Mouse (Mus musculus) olfactory bulb, adult 2 months (tissue): ENCODE data around the gene Itga6. TPM values are rescaled to one million over a fixed set of nuclear protein-coding genes. Genes with fewer than 3 reads are reported as not detected.

Experiments used
- H3K27ac ChIP-seq: fragments of 200-500 bp; 2 replicates; pipeline ENCODE4 v1.5.1; 2012; ENCODE audit warnings: low read depth, low read length; ENCODE audit not compliant: insufficient read depth
- H3K4me1 ChIP-seq: fragments of 200-500 bp; 2 replicates; pipeline ENCODE4 v1.6.1; 2012; ENCODE audit warnings: low read length; ENCODE audit not compliant: control insufficient read depth, insufficient read depth
- H3K4me3 ChIP-seq: fragments of 200-500 bp; 2 replicates; pipeline ENCODE4 v1.5.1; 2012; ENCODE audit warnings: mild to moderate bottlenecking, low read depth, low read length, moderate library complexity; ENCODE audit not compliant: insufficient read depth
- CTCF ChIP-seq: fragments of 200-500 bp; IDR thresholded peaks from 2 replicates; pipeline ENCODE4 v1.5.1; 2012; ENCODE audit warnings: low read depth, mild to moderate bottlenecking, low read length, moderate library complexity; ENCODE audit not compliant: insufficient read depth
- POLR2A ChIP-seq: fragments of 200-500 bp; IDR thresholded peaks from 2 replicates; pipeline ENCODE4 v1.6.1; 2012; ENCODE audit warnings: mild to moderate bottlenecking, low read depth, low read length, moderate library complexity; ENCODE audit not compliant: insufficient read depth
- WGBS: fragments of 180-500 bp; shearing (Covaris S2); methylation state at CpG from one replicate; pipeline ENCODE4 v1.1.7; 2018; 5-methylcytosine and 5-hydroxymethylcytosine counted together
- polyA plus RNA-seq: library from polyadenylated mRNA; stranded (reverse); fragments of >200 nt; gene quantifications from 2 replicates; pipeline ENCODE4 v1.2.4, GENCODE M21; 2012; ENCODE audit warnings: low replicate concordance; ENCODE audit not compliant: missing spikeins, insufficient read depth, insufficient read length

Itga6 gene
- polyA plus RNA-seq, 1 experiment: not detected

GRCm38 (mm10) chr2:71767019-71767610, 21.7 kb downstream of the Itga6 start:
- Histone ChIP-seq H3K4me1 (peaks cover 3% of the 10 kb centered on the region; the same call in 1 of the 2 replicates), H3K27ac (no peak overlapping the region), H3K4me3 (no peak overlapping the region)
- TF ChIP-seq CTCF: no peak
- no peak for TF ChIP-seq POLR2A
- 77% methylated on average over 6 of the region's 6 CpGs for WGBS

- no peak overlapping the region for H3K27ac ChIP-seq
- peaks cover 7% of the 10 kb centered on the region for H3K4me1 ChIP-seq
- TF ChIP-seq POLR2A: no peak
- no peak for TF ChIP-seq CTCF
- WGBS: 86% methylated on average over 4 of the region's 4 CpGs
- no peak overlapping the region for H3K4me3 ChIP-seq
Measured at GRCm38 (mm10) chr2:71771762-71772161, 26.3 kb downstream of the Itga6 start.

GRCm38 (mm10) chr2:71773714-71774113, 28.3 kb downstream of the Itga6 start:
- Histone ChIP-seq H3K4me3 (no peak overlapping the region), H3K27ac (no peak overlapping the region), H3K4me1 (peaks cover 7% of the 10 kb centered on the region)
- TF ChIP-seq POLR2A: no peak
- TF ChIP-seq CTCF: no peak
- WGBS: 94% methylated on average over 5 of the region's 5 CpGs

GRCm38 (mm10) chr2:71774246-71774951, 29.0 kb downstream of the Itga6 start:
- peaks cover 7% of the 10 kb centered on the region for H3K4me1 ChIP-seq
- no peak overlapping the region for H3K27ac ChIP-seq
- H3K4me3 ChIP-seq: no peak overlapping the region
- TF ChIP-seq POLR2A: no peak
- TF ChIP-seq CTCF: no peak
- 43% methylated on average over 10 of the region's 10 CpGs for WGBS

GRCm38 (mm10) chr2:71775201-71775611, 29.8 kb downstream of the Itga6 start:
- 18% methylated on average over 9 of the region's 9 CpGs for WGBS
- no peak overlapping the region for H3K27ac ChIP-seq
- TF ChIP-seq POLR2A: no peak
- no peak for TF ChIP-seq CTCF
- no peak overlapping the region for H3K4me3 ChIP-seq
- H3K4me1 ChIP-seq: peaks cover 7% of the 10 kb centered on the region

- 82% methylated on average over 5 of the region's 5 CpGs for WGBS
Measured at GRCm38 (mm10) chr2:71779266-71779888, 34.0 kb downstream of the Itga6 start.

GRCm38 (mm10) chr2:71780016-71780415, 34.6 kb downstream of the Itga6 start:
- no peak for TF ChIP-seq POLR2A
- no peak for TF ChIP-seq CTCF
- Histone ChIP-seq H3K27ac (no peak overlapping the region), H3K4me1 (peaks cover 5% of the 10 kb centered on the region), H3K4me3 (no peak overlapping the region)
- WGBS: 77% methylated on average over 6 of the region's 6 CpGs

More at GRCm38 (mm10) chr2:71779266-71779888, 34.0 kb downstream of the Itga6 start:
- TF ChIP-seq CTCF (no peak), POLR2A (no peak)
- Histone ChIP-seq H3K4me3 (no peak overlapping the region), H3K4me1 (peaks cover 7% of the 10 kb centered on the region), H3K27ac (no peak overlapping the region)

- 95% methylated on average over 3 of the region's 3 CpGs for WGBS
- TF ChIP-seq CTCF: no peak
- no peak for TF ChIP-seq POLR2A
- Histone ChIP-seq H3K4me3 (no peak overlapping the region), H3K4me1 (peaks cover 7% of the 10 kb centered on the region; the same call in 1 of the 2 replicates), H3K27ac (no peak overlapping the region)
Measured at GRCm38 (mm10) chr2:71785260-71785659, 39.8 kb downstream of the Itga6 start.

GRCm38 (mm10) chr2:71786060-71786459, 40.6 kb downstream of the Itga6 start:
- no peak for TF ChIP-seq CTCF
- TF ChIP-seq POLR2A: no peak
- WGBS: 43% methylated on average over 5 of the region's 5 CpGs
- H3K4me3 ChIP-seq: no peak overlapping the region

More at GRCm38 (mm10) chr2:71786060-71786459, 40.6 kb downstream of the Itga6 start:
- Histone ChIP-seq H3K4me1 (peaks cover 7% of the 10 kb centered on the region; the same call in 1 of the 2 replicates), H3K27ac (no peak overlapping the region)
